Mouse (Mus musculus): ENCODE data around the gene Arid2.

GRCm38 (mm10) chr15:96315664-96316063 is 28.3 kb downstream of the Arid2 start:
- TF ChIP-seq CTCF (IDR thresholded peaks at IDR 0.05; ENCODE audit: borderline replicate concordance, insufficient read depth, low read length), result no peak
- no peak for TF ChIP-seq POLR2A (IDR thresholded peaks at IDR 0.05; ENCODE audit: low read depth, low read length)
